Mouse (Mus musculus): Measurements from ENCODE around the gene Pask.

GRCm38 (mm10) chr1:93300578-93300977, 42.7 kb downstream of the Pask start:
- TF ChIP-seq CTCF (IDR thresholded peaks at IDR 0.05; ENCODE audit: extremely low read depth, insufficient read depth, insufficient read length, insufficient replicate concordance) (no peak), POLR2A (IDR thresholded peaks at IDR 0.05; ENCODE audit: low read depth, low read length) (no peak)
